Mouse (Mus musculus) C2C12 (cell line): ENCODE results near the gene Slamf8.

Experiments used
- CEBPB ChIP-seq: IDR thresholded peaks from one replicate; pipeline ENCODE4 v1.6.1; 2011; ENCODE audit warnings: low read depth, mild to moderate bottlenecking, control low read depth, moderate library complexity
- CTCF ChIP-seq: IDR thresholded peaks from one replicate; pipeline ENCODE4 v1.5.1; 2011; ENCODE audit not compliant: control insufficient read depth, insufficient read depth, insufficient read length
- FOSL1 ChIP-seq: IDR thresholded peaks from one replicate; pipeline ENCODE4 v1.8.0; 2011; ENCODE audit warnings: mild to moderate bottlenecking, low read length; ENCODE audit not compliant: poor library complexity, insufficient read depth, severe bottlenecking
- MAX ChIP-seq: IDR thresholded peaks from one replicate; pipeline ENCODE4 v1.6.1; 2011; ENCODE audit warnings: mild to moderate bottlenecking, control low read depth
- MYOD1 ChIP-seq: IDR thresholded peaks from one replicate; pipeline ENCODE4 v1.6.1; 2011; ENCODE audit warnings: low read depth; ENCODE audit not compliant: control insufficient read depth, insufficient read length
- MYOG ChIP-seq: IDR thresholded peaks from one replicate; pipeline ENCODE4 v1.6.1; 2011; ENCODE audit not compliant: control insufficient read depth, insufficient read length; ENCODE audit errors: extremely low read depth
- USF1 ChIP-seq: IDR thresholded peaks from one replicate; pipeline ENCODE4 v1.6.1; 2011; ENCODE audit warnings: low read depth, mild to moderate bottlenecking, control low read depth, moderate library complexity

GRCm38 (mm10) chr1:172631721-172632120, 41.4 kb upstream of the Slamf8 start:
- TF ChIP-seq USF1 (no peak), FOSL1 (no peak), CTCF (no peak), MYOG (no peak), CEBPB (no peak), MAX (no peak), MYOD1 (no peak)
